Mouse (Mus musculus) intestine, embryonic 16.5 days (tissue): Measurements from ENCODE around the gene Cd3g. TPM values are rescaled to one million over a fixed set of nuclear protein-coding genes. Genes with fewer than 3 reads are reported as not detected.

Experiments used
- ATAC-seq: fragments of 200-750 bp; cut with Nextera tagmentation; 2 replicates; pipeline ENCODE4 v1.8.0; 2017; ENCODE audit warnings: moderate TSS enrichment, moderate library complexity
- H3K27ac ChIP-seq: fragments of 300-500 bp; sonication (generic); 2 replicates; pipeline ENCODE4 v1.5.1; 2014; ENCODE audit warnings: mild to moderate bottlenecking, low read length
- H3K27me3 ChIP-seq: fragments of 300-500 bp; sonication (generic); replicated peaks from 2 replicates; pipeline ENCODE4 v1.6.1; 2014; ENCODE audit warnings: low read length, control low read depth, mixed read lengths; ENCODE audit not compliant: control insufficient read depth, insufficient read depth
- H3K36me3 ChIP-seq: fragments of 300-500 bp; sonication (generic); 2 replicates; pipeline ENCODE4 v1.6.1; 2014; ENCODE audit warnings: low read length, control low read depth; ENCODE audit not compliant: control insufficient read depth, insufficient read depth
- H3K4me1 ChIP-seq: fragments of 300-500 bp; sonication (generic); 2 replicates; pipeline ENCODE4 v1.6.1; 2014; ENCODE audit warnings: low read length, control low read depth, mixed read lengths; ENCODE audit not compliant: control insufficient read depth, insufficient read depth
- H3K4me2 ChIP-seq: fragments of 300-500 bp; sonication (generic); 2 replicates; pipeline ENCODE4 v1.6.1; 2014; ENCODE audit warnings: low read depth, low read length, control low read depth
- H3K4me3 ChIP-seq: fragments of 300-500 bp; sonication (generic); 2 replicates; pipeline ENCODE4 v1.5.1; 2014; ENCODE audit warnings: mild to moderate bottlenecking, low read length
- H3K9ac ChIP-seq: fragments of 300-500 bp; sonication (generic); 2 replicates; pipeline ENCODE4 v1.6.1; 2014; ENCODE audit warnings: low read depth, low read length
- H3K9me3 ChIP-seq: fragments of 300-500 bp; sonication (generic); 2 replicates; pipeline ENCODE4 v1.6.1; 2016; ENCODE audit warnings: low read length, control low read depth; ENCODE audit not compliant: control insufficient read depth
- WGBS: fragments of 180-500 bp; shearing (Covaris S2); extraction: QIAGEN DNeasy Blood & Tissue Kit; methylation state at CpG from one replicate; pipeline ENCODE4 v1.1.7; 2014; 5-methylcytosine and 5-hydroxymethylcytosine counted together
- polyA plus RNA-seq: library from polyadenylated mRNA; unstranded; fragments of >200 nt; fragmentation: Nextera tagmentation; extraction: Ambion mirVana; gene quantifications from 2 replicates; pipeline ENCODE4 v1.2.1, GENCODE M21; 2015

Gene Cd3g
- polyA plus RNA-seq, 1 experiment from 2014 or later = 1.1 TPM

GRCm38 (mm10) chr9:45009180-45010078 is 29.2 kb upstream of the Cd3g start, which contains the start of gene Cd3e:
Gene Cd3e, minus strand, starts transcription at chr9:45009627.
- WGBS = 85% methylated on average over 19 of the region's 19 CpGs
- Histone ChIP-seq H3K4me1 (no peaks in the 10 kb centered on the region), H3K9me3 (no peaks in the 10 kb centered on the region), H3K27me3 (no peaks in the 10 kb centered on the region; the same call in 1 of the 2 replicates), H3K36me3 (no peaks in the 10 kb centered on the region), H3K4me2 (no peak within 1 kb of the TSS), H3K4me3 (no peak within 1 kb of the TSS), H3K9ac (no peak within 1 kb of the TSS), H3K27ac (no peak within 1 kb of the TSS)
- no peak for ATAC-seq

- H3K4me1 ChIP-seq = no peaks in the 10 kb centered on the region
- WGBS = 76% methylated on average over 4 of the region's 4 CpGs
- no peaks in the 10 kb centered on the region for H3K9me3 ChIP-seq
- H3K27me3 ChIP-seq = no peaks in the 10 kb centered on the region; the same call in 1 of the 2 replicates
- H3K4me2 ChIP-seq = no peak overlapping the region
- no peak overlapping the region for H3K9ac ChIP-seq
- no peak overlapping the region for H3K27ac ChIP-seq
- ATAC-seq = no peak
- no peak overlapping the region for H3K4me3 ChIP-seq
- no peaks in the 10 kb centered on the region for H3K36me3 ChIP-seq
These were observed 28.1 kb upstream of the Cd3g start for GRCm38 (mm10) chr9:45008342-45008741.

- no peak overlapping the region for H3K27ac ChIP-seq
- WGBS = 67% methylated on average over 12 of the region's 12 CpGs
- no peak for ATAC-seq
- H3K4me1 ChIP-seq = no peaks in the 10 kb centered on the region
- no peak overlapping the region for H3K4me2 ChIP-seq
- H3K4me3 ChIP-seq = no peak overlapping the region
- H3K36me3 ChIP-seq = no peaks in the 10 kb centered on the region
- H3K27me3 ChIP-seq = no peaks in the 10 kb centered on the region; the same call in 1 of the 2 replicates
- H3K9ac ChIP-seq = no peak overlapping the region
- no peaks in the 10 kb centered on the region for H3K9me3 ChIP-seq
These were observed 27.2 kb upstream of the Cd3g start for GRCm38 (mm10) chr9:45007404-45007803.

GRCm38 (mm10) chr9:45000249-45000648 is 20.0 kb upstream of the Cd3g start:
- Histone ChIP-seq H3K4me3 (no peak overlapping the region), H3K4me1 (no peaks in the 10 kb centered on the region), H3K4me2 (no peak overlapping the region), H3K27me3 (no peaks in the 10 kb centered on the region), H3K9me3 (no peaks in the 10 kb centered on the region), H3K27ac (no peak overlapping the region), H3K9ac (no peak overlapping the region), H3K36me3 (no peaks in the 10 kb centered on the region)
- 59% methylated on average over 3 of the region's 3 CpGs for WGBS
- ATAC-seq = no peak

- H3K9ac ChIP-seq = no peak overlapping the region
- no peaks in the 10 kb centered on the region for H3K9me3 ChIP-seq
- no peak overlapping the region for H3K27ac ChIP-seq
- no peaks in the 10 kb centered on the region for H3K36me3 ChIP-seq
- H3K4me2 ChIP-seq = no peak overlapping the region
- no peak overlapping the region for H3K4me3 ChIP-seq
- no peak for ATAC-seq
- H3K27me3 ChIP-seq = no peaks in the 10 kb centered on the region
- no peaks in the 10 kb centered on the region for H3K4me1 ChIP-seq
- WGBS = 73% methylated on average over 5 of the region's 5 CpGs
These were observed 19.5 kb upstream of the Cd3g start for GRCm38 (mm10) chr9:44999776-45000175.

- Histone ChIP-seq H3K4me1 (no peaks in the 10 kb centered on the region), H3K9ac (no peak overlapping the region), H3K36me3 (no peaks in the 10 kb centered on the region), H3K9me3 (no peaks in the 10 kb centered on the region), H3K4me2 (no peak overlapping the region), H3K4me3 (no peak overlapping the region), H3K27me3 (no peaks in the 10 kb centered on the region), H3K27ac (no peak overlapping the region)
- no peak for ATAC-seq
- 55% methylated on average over 6 of the region's 6 CpGs for WGBS
These were observed 18.9 kb upstream of the Cd3g start for GRCm38 (mm10) chr9:44999171-44999570.

- Histone ChIP-seq H3K4me3 (no peak overlapping the region), H3K4me1 (no peaks in the 10 kb centered on the region), H3K27me3 (no peaks in the 10 kb centered on the region), H3K9ac (no peak overlapping the region), H3K9me3 (no peaks in the 10 kb centered on the region), H3K27ac (no peak overlapping the region), H3K36me3 (no peaks in the 10 kb centered on the region), H3K4me2 (no peak overlapping the region)
- no peak for ATAC-seq
- WGBS = 69% methylated on average over 11 of the region's 11 CpGs
These were observed 17.9 kb upstream of the Cd3g start for GRCm38 (mm10) chr9:44998138-44998537.

- no peaks in the 10 kb centered on the region for H3K36me3 ChIP-seq
- H3K9ac ChIP-seq = no peak overlapping the region
- no peak for ATAC-seq
- H3K4me2 ChIP-seq = no peak overlapping the region
- no peaks in the 10 kb centered on the region for H3K4me1 ChIP-seq
- H3K4me3 ChIP-seq = no peak overlapping the region
- 92% methylated on average over 7 of the region's 7 CpGs for WGBS
- no peak overlapping the region for H3K27ac ChIP-seq
- H3K9me3 ChIP-seq = no peaks in the 10 kb centered on the region
- H3K27me3 ChIP-seq = no peaks in the 10 kb centered on the region
These were observed 16.4 kb upstream of the Cd3g start for GRCm38 (mm10) chr9:44996590-44996989.

- 64% methylated on average over 4 of the region's 4 CpGs for WGBS
- H3K9me3 ChIP-seq = no peaks in the 10 kb centered on the region
- H3K9ac ChIP-seq = no peak overlapping the region
- H3K4me3 ChIP-seq = no peak overlapping the region
- no peak for ATAC-seq
- H3K4me1 ChIP-seq = no peaks in the 10 kb centered on the region
- H3K27me3 ChIP-seq = no peaks in the 10 kb centered on the region
- H3K4me2 ChIP-seq = no peak overlapping the region
- H3K27ac ChIP-seq = no peak overlapping the region
- no peaks in the 10 kb centered on the region for H3K36me3 ChIP-seq
These were observed 14.7 kb upstream of the Cd3g start for GRCm38 (mm10) chr9:44994962-44995361.
